Mouse (Mus musculus) CH12.LX (cell line): ENCODE results near the gene A3galt2. TPM values are rescaled to one million over a fixed set of nuclear protein-coding genes. Genes with fewer than 3 reads are reported as not detected.

Experiments used
- DNase-seq: peaks from one replicate; pipeline ENCODE4 v3.0.0-alpha.2; 2013; ENCODE audit errors: extremely low read depth
- H3K27ac ChIP-seq: 2 replicates; pipeline ENCODE4 v1.5.1; 2012; ENCODE audit warnings: low read depth, mild to moderate bottlenecking, control low read depth, moderate library complexity; ENCODE audit not compliant: insufficient read depth
- H3K27me3 ChIP-seq: replicated peaks from 2 replicates; pipeline ENCODE3; 2012; ENCODE audit warnings: inconsistent platforms
- H3K36me3 ChIP-seq, 2 experiments: replicated peaks in 1 of 2; 2 replicates each; pipeline versions ENCODE3 to v1.6.1; 2012; ENCODE audit warnings: inconsistent platforms in 1 of 2, low read length in 1 of 2, mild to moderate bottlenecking in 1 of 2, mixed read lengths in 1 of 2, moderate library complexity in 1 of 2; ENCODE audit not compliant: control insufficient read depth in 1 of 2, insufficient read depth in 1 of 2
- H3K4me1 ChIP-seq, 2 experiments: 2 replicates each; pipeline ENCODE4 v1.6.1; 2012; ENCODE audit warnings: inconsistent platforms in 1 of 2, moderate library complexity in 1 of 2; ENCODE audit not compliant: insufficient read depth in 2 of 2, control insufficient read depth in 1 of 2
- H3K4me2 ChIP-seq: 2 replicates; pipeline ENCODE4 v1.6.1; 2012; ENCODE audit warnings: low read depth, mild to moderate bottlenecking, control low read depth; ENCODE audit not compliant: poor library complexity, insufficient read depth, severe bottlenecking
- H3K4me3 ChIP-seq, 3 experiments: fragments of 150-350 bp in 1 of 3; sonication (generic) in 1 of 3; replicated peaks in 1 of 3; 2 replicates each; pipeline versions ENCODE3 to v1.5.1; 2011 to 2012; ENCODE audit warnings: low read depth in 2 of 3, low read length in 2 of 3, mild to moderate bottlenecking in 2 of 3, moderate library complexity in 2 of 3, control low read depth in 1 of 3, improper control_type of control experiment in 1 of 3, inconsistent platforms in 1 of 3, mixed read lengths in 1 of 3; ENCODE audit not compliant: poor library complexity in 1 of 3
- H3K79me2 ChIP-seq: replicated peaks from 2 replicates; pipeline ENCODE4 v1.6.1; 2012; ENCODE audit warnings: mild to moderate bottlenecking, moderate library complexity; ENCODE audit not compliant: control insufficient read depth, poor library complexity, insufficient read depth, severe bottlenecking; ENCODE audit errors: extremely low read depth
- H3K9ac ChIP-seq: 2 replicates; pipeline ENCODE4 v1.6.1; 2012; ENCODE audit warnings: low read depth, mild to moderate bottlenecking, control low read depth, moderate library complexity; ENCODE audit not compliant: insufficient read depth
- H3K9me3 ChIP-seq: replicated peaks from 2 replicates; pipeline ENCODE3; 2012; ENCODE audit warnings: low read length, inconsistent platforms, mixed read lengths
- CHD1 ChIP-seq: IDR thresholded peaks from 2 replicates; pipeline ENCODE4 v1.6.1; 2012; ENCODE audit warnings: low read depth, low read length, improper control_type of control experiment, inconsistent platforms
- E2F4 ChIP-seq: IDR thresholded peaks from 2 replicates; pipeline ENCODE4 v1.6.1; 2011; ENCODE audit warnings: low read depth, low read length, improper control_type of control experiment; ENCODE audit not compliant: insufficient replicate concordance
- ELF1 ChIP-seq: IDR thresholded peaks from 2 replicates; pipeline ENCODE4 v1.6.1; 2014; ENCODE audit warnings: low read depth, mild to moderate bottlenecking, inconsistent platforms, low read length, improper control_type of control experiment
- ETS1 ChIP-seq: conservative IDR thresholded peaks from 2 replicates; pipeline ENCODE4 v1.6.1; 2012; ENCODE audit warnings: low read depth, mild to moderate bottlenecking, inconsistent platforms, low read length, improper control_type of control experiment, moderate library complexity
- HCFC1 ChIP-seq: IDR thresholded peaks from 2 replicates; pipeline ENCODE4 v1.6.1; 2012; ENCODE audit warnings: low read depth, mild to moderate bottlenecking, inconsistent platforms, low read length, improper control_type of control experiment
- IRF4 ChIP-seq: IDR thresholded peaks from 2 replicates; pipeline ENCODE4 v1.6.1; 2014; ENCODE audit warnings: low read depth, mild to moderate bottlenecking, inconsistent platforms, low read length, improper control_type of control experiment
- JUN ChIP-seq: IDR thresholded peaks from 2 replicates; pipeline ENCODE4 v1.6.1; 2011; ENCODE audit warnings: low read depth, mild to moderate bottlenecking, low read length, improper control_type of control experiment, moderate library complexity; ENCODE audit not compliant: insufficient read depth
- JUND ChIP-seq: conservative IDR thresholded peaks from 2 replicates; pipeline ENCODE4 v1.6.1; 2011; ENCODE audit warnings: low read depth, low read length, improper control_type of control experiment
- MAZ ChIP-seq: IDR thresholded peaks from 2 replicates; pipeline ENCODE4 v1.6.1; 2012; ENCODE audit warnings: low read depth, mild to moderate bottlenecking, inconsistent platforms, low read length, improper control_type of control experiment, moderate library complexity
- MYC ChIP-seq: IDR thresholded peaks from 2 replicates; pipeline ENCODE4 v1.6.1; 2011; ENCODE audit warnings: low read depth, mild to moderate bottlenecking, improper control_type of control experiment, low read length
- NRF1 ChIP-seq: IDR thresholded peaks from 2 replicates; pipeline ENCODE4 v1.6.1; 2014; ENCODE audit warnings: low read depth, mild to moderate bottlenecking, inconsistent platforms, low read length, improper control_type of control experiment, moderate library complexity
- RCOR1 ChIP-seq: conservative IDR thresholded peaks from 2 replicates; pipeline ENCODE4 v1.6.1; 2012; ENCODE audit warnings: low read depth, mild to moderate bottlenecking, inconsistent platforms, low read length, improper control_type of control experiment
- SMC3 ChIP-seq: IDR thresholded peaks from 2 replicates; pipeline ENCODE4 v1.6.1; 2011; ENCODE audit warnings: low read depth, low read length, improper control_type of control experiment
- TBP ChIP-seq: conservative IDR thresholded peaks from 2 replicates; pipeline ENCODE4 v1.6.1; 2011; ENCODE audit warnings: low read depth, low read length, improper control_type of control experiment
- TCF12 ChIP-seq: IDR thresholded peaks from 2 replicates; pipeline ENCODE4 v1.6.1; 2014; ENCODE audit warnings: low read depth, mild to moderate bottlenecking, inconsistent platforms, low read length, improper control_type of control experiment
- UBTF ChIP-seq: IDR thresholded peaks from 2 replicates; pipeline ENCODE4 v1.6.1; 2012; ENCODE audit warnings: low read depth, mild to moderate bottlenecking, inconsistent platforms, low read length, improper control_type of control experiment, moderate library complexity
- USF1 ChIP-seq: IDR thresholded peaks from 2 replicates; pipeline ENCODE4 v1.6.1; 2014; ENCODE audit warnings: low read depth, mild to moderate bottlenecking, inconsistent platforms, low read length, improper control_type of control experiment
- USF2 ChIP-seq: conservative IDR thresholded peaks from 2 replicates; pipeline ENCODE4 v1.6.1; 2011; ENCODE audit warnings: low read depth, low read length, improper control_type of control experiment
- ZNF384 ChIP-seq: IDR thresholded peaks from 2 replicates; pipeline ENCODE4 v1.6.1; 2012; ENCODE audit warnings: low read depth, low read length, improper control_type of control experiment, inconsistent platforms
- dilution Hi-C: fragments of 300-500 bp; cut with MboI; formaldehyde crosslinking; loops from 2 replicates; pipeline ENCODE4 v1.14.3; 2020; ENCODE audit warnings: low sequenced_read_pairs; ENCODE audit not compliant: extremely low pct_unique_long_range_greater_than_20kb, extremely low pct_ligation_motif_present
- in situ Hi-C: fragments of 300-500 bp; cut with MboI; formaldehyde crosslinking; loops from 3 replicates; pipeline ENCODE4 v1.14.3; 2019; ENCODE audit warnings: low sequenced_read_pairs, low pct_ligation_motif_present, low pct_unique_long_range_greater_than_20kb, mixed read lengths
- polyA plus RNA-seq: library from polyadenylated mRNA; unstranded; fragments of >175 nt; gene quantifications from 2 replicates; pipeline ENCODE4 v1.2.1, GENCODE M21; 2012; ENCODE audit warnings: low read depth; ENCODE audit not compliant: insufficient read length
- total RNA-seq, 2 experiments: library from RNA; depleted of rRNA; stranded (reverse); fragments of 300-350 nt in 1 of 2; fragments of >200 nt in 1 of 2; gene quantifications; 2 replicates each; pipeline ENCODE4 v1.2.3; 2012 to 2014

The A3galt2 gene
- total and polyA plus RNA-seq, 3 experiments = 0.04 to 0.11 TPM; not detected in 1

- peaks cover 89 to 100% of the 10 kb centered on the region in 2 experiments for H3K36me3 ChIP-seq
- peaks cover 0 to 16% of the 10 kb centered on the region in 2 experiments; a peak in 2 of 4 replicates for H3K4me1 ChIP-seq
- dilution Hi-C loops (no loop called here), in situ Hi-C loops (no loop called here)
- no peak overlapping the region for H3K27ac ChIP-seq
- H3K27me3 ChIP-seq = no peaks in the 10 kb centered on the region
- no peak overlapping the region for H3K9ac ChIP-seq
- no peak overlapping the region for H3K4me2 ChIP-seq
- no peak for DNase-seq
- H3K9me3 ChIP-seq = no peaks in the 10 kb centered on the region
- 0 out of 2 replicates have a peak, but pooled peaks cover under 1% of the 10 kb centered on the region for H3K79me2 ChIP-seq
- no peak for TF ChIP-seq RCOR1
- TF ChIP-seq NRF1 = no peak
- TF ChIP-seq SMC3 = no peak
- no peak for TF ChIP-seq CHD1
- no peak for TF ChIP-seq MYC
- TF ChIP-seq HCFC1 = no peak
- TF ChIP-seq JUND = no peak
- no peak overlapping the region for H3K4me3 ChIP-seq
Observed at GRCm38 (mm10) chr4:128747614-128748270, 7.4 kb upstream of the A3galt2 start.

GRCm38 (mm10) chr4:128748309-128748708, 6.9 kb upstream of the A3galt2 start:
- Histone ChIP-seq H3K4me1 (peaks cover 0 to 16% of the 10 kb centered on the region in 2 experiments; a peak in 2 of 4 replicates), H3K36me3 (peaks cover 90 to 99% of the 10 kb centered on the region in 2 experiments), H3K27ac (no peak overlapping the region), H3K79me2 (no peaks in the 10 kb centered on the region), H3K4me3 (no peak overlapping the region), H3K4me2 (no peak overlapping the region), H3K9ac (no peak overlapping the region), H3K9me3 (no peaks in the 10 kb centered on the region), H3K27me3 (no peaks in the 10 kb centered on the region)
- in situ Hi-C loops = no loop called here
- dilution Hi-C loops = no loop called here
- DNase-seq = no peak
- TF ChIP-seq MAZ (no peak), TBP (no peak), E2F4 (no peak), TCF12 (no peak), USF2 (no peak), RCOR1 (no peak), MYC (no peak), USF1 (no peak), ELF1 (no peak), UBTF (no peak), ETS1 (no peak), JUN (no peak), HCFC1 (no peak), IRF4 (no peak), ZNF384 (no peak)
- TF ChIP-seq, all 38 proteins: peak for 0
